Mouse (Mus musculus): Measurements from ENCODE around the gene Sytl5. TPM values are rescaled to one million over a fixed set of nuclear protein-coding genes. Genes with fewer than 3 reads are reported as not detected.

Sytl5 gene
- polyA plus RNA-seq, 2 experiments, result 0.50 to 0.67 TPM

- no peak overlapping the region for H3K4me2 ChIP-seq (replicated peaks; ENCODE audit: low read depth, low read length, severe bottlenecking)
- no peaks in the 10 kb centered on the region for H3K27me3 ChIP-seq (ENCODE audit: control insufficient read depth, insufficient read depth, low read length)
- H3K36me3 ChIP-seq (ENCODE audit: control insufficient read depth, insufficient read depth, low read length), result no peaks in the 10 kb centered on the region
- H3K4me1 ChIP-seq (ENCODE audit: control insufficient read depth, insufficient read depth, low read length), result no peaks in the 10 kb centered on the region
- DNase-seq (ENCODE audit: low spot score), result no peak
- TF ChIP-seq POLR2A (IDR thresholded peaks at IDR 0.05; ENCODE audit: borderline replicate concordance, extremely low read depth, insufficient read depth, insufficient read length), result no peak
- H3K9ac ChIP-seq (ENCODE audit: low read depth, low read length, severe bottlenecking), result no peak overlapping the region
- H3K4me3 ChIP-seq (replicated peaks; ENCODE audit: low read length), result no peak overlapping the region
- no peak overlapping the region for H3K27ac ChIP-seq (replicated peaks; ENCODE audit: low read depth, low read length)
- no peak for ATAC-seq (ENCODE audit: low FRiP score, low read depth)
- no peaks in the 10 kb centered on the region for H3K9me3 ChIP-seq (ENCODE audit: control insufficient read depth, low read length)
Measured at GRCm38 (mm10) chrX:10010202-10010601, 124.8 kb downstream of the Sytl5 start.

GRCm38 (mm10) chrX:10034666-10035065, 149.2 kb downstream of the Sytl5 start:
- ATAC-seq (ENCODE audit: low FRiP score, low read depth), result no peak
- Histone ChIP-seq H3K27me3 (ENCODE audit: control insufficient read depth, insufficient read depth, low read length) (no peaks in the 10 kb centered on the region), H3K27ac (replicated peaks; ENCODE audit: low read depth, low read length) (no peak overlapping the region), H3K36me3 (ENCODE audit: control insufficient read depth, insufficient read depth, low read length) (no peaks in the 10 kb centered on the region), H3K9me3 (ENCODE audit: control insufficient read depth, low read length) (no peaks in the 10 kb centered on the region), H3K4me1 (ENCODE audit: control insufficient read depth, insufficient read depth, low read length) (no peaks in the 10 kb centered on the region), H3K9ac (ENCODE audit: low read depth, low read length, severe bottlenecking) (no peak overlapping the region), H3K4me3 (replicated peaks; ENCODE audit: low read length) (no peak overlapping the region), H3K4me2 (replicated peaks; ENCODE audit: low read depth, low read length, severe bottlenecking) (no peak overlapping the region)
- DNase-seq (ENCODE audit: low spot score), result no peak
- TF ChIP-seq POLR2A (IDR thresholded peaks at IDR 0.05; ENCODE audit: borderline replicate concordance, extremely low read depth, insufficient read depth, insufficient read length), result no peak

Other genes starting within 250 kb of the Sytl5 start
- gene Dynlt3, start 222.6 kb upstream of the Sytl5 start, polyA plus RNA-seq (2012; rRNA removed), result 23.7 and 38.6 TPM in 2 replicates
- gene Dynlt3, start 222.6 kb upstream of the Sytl5 start, polyA plus RNA-seq (2014; fragmentation: Nextera tagmentation; extraction: Ambion mirVana), result 45.8 and 58.4 TPM in 2 replicates
- not detected in 2 replicates for gene Hypm, start 38.7 kb upstream of the Sytl5 start, polyA plus RNA-seq (2012; rRNA removed)
- not detected in 2 replicates for gene Hypm, start 38.7 kb upstream of the Sytl5 start, polyA plus RNA-seq (2014; fragmentation: Nextera tagmentation; extraction: Ambion mirVana)
- not detected in 2 replicates for gene H2al3, start 35.9 kb upstream of the Sytl5 start, polyA plus RNA-seq (2012; rRNA removed)
- gene H2al3, start 35.9 kb upstream of the Sytl5 start, polyA plus RNA-seq (2014; fragmentation: Nextera tagmentation; extraction: Ambion mirVana), result not detected in 2 replicates
- gene Srpx, start 232.1 kb downstream of the Sytl5 start, polyA plus RNA-seq (2012; rRNA removed), result 51.0 and 59.6 TPM in 2 replicates
- 65.1 and 67.7 TPM in 2 replicates for gene Srpx, start 232.1 kb downstream of the Sytl5 start, polyA plus RNA-seq (2014; fragmentation: Nextera tagmentation; extraction: Ambion mirVana)